Mouse (Mus musculus) spleen, adult 2 months (tissue): ENCODE data around the gene Fgfr2.

Experiments used
- CTCF ChIP-seq: fragments of 200-500 bp; IDR thresholded peaks from 2 replicates; pipeline ENCODE4 v1.5.1; 2011; ENCODE audit warnings: mild to moderate bottlenecking, inconsistent platforms; ENCODE audit not compliant: insufficient read depth, insufficient read length, insufficient replicate concordance; ENCODE audit errors: extremely low read depth
- POLR2A ChIP-seq: fragments of 200-500 bp; IDR thresholded peaks from 2 replicates; pipeline ENCODE4 v1.6.1; 2011; ENCODE audit warnings: low read depth, low read length, inconsistent platforms

DNA sequence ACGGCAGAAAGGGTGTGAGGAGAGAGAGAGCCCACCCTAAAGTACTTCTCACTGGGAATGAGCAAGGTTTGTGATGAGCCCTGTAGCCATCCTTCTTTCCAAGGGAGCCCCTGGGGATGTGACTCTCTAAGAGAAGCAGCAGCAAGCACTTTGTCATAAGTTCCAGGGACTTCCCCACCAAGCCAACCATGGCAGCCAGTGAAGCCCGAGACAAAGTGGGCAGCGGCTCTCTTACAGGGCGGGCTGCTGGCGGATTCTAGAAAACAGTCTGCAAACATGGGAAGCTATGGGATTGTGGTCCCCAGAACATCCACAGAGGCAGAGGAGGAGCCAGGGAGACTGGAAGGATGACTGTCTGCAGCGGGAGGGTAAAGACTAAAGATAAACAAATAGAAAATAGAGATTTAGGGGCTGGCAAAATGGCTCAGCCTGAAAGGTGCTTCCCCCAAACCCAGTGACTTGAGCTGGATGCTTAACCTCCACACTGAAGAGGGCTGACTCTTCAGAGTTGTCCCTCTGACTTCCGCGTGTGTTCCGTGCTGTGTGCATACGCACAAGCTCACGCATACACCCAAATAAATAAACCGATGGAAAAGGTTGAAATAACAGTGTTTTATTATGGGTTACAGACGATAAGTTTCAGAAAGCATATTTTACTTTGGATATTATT lies 2427.3 kb downstream of the Fgfr2 start:
- TF ChIP-seq CTCF (no peak), POLR2A (no peak)
